Mouse (Mus musculus) bone marrow, adult 2 months (tissue): ENCODE results near the gene Heg1. TPM values are rescaled to one million over a fixed set of nuclear protein-coding genes. Genes with fewer than 3 reads are reported as not detected.

ENCODE experiments used
- H3K27ac ChIP-seq: fragments of 200-500 bp; 2 replicates; pipeline ENCODE4 v1.5.1; 2012; ENCODE audit warnings: low read depth, mild to moderate bottlenecking, control low read depth, inconsistent platforms, low read length; ENCODE audit not compliant: control insufficient read depth, poor library complexity, insufficient read depth
- H3K4me1 ChIP-seq: fragments of 200-500 bp; 2 replicates; pipeline ENCODE4 v1.6.1; 2011; ENCODE audit warnings: low read length; ENCODE audit not compliant: control insufficient read depth, insufficient read depth
- H3K4me3 ChIP-seq: fragments of 200-500 bp; replicated peaks from 2 replicates; pipeline ENCODE3; 2011; ENCODE audit warnings: mild to moderate bottlenecking, low read depth, low read length, control low read depth; ENCODE audit not compliant: control insufficient read depth
- CTCF ChIP-seq: fragments of 200-500 bp; IDR thresholded peaks from 2 replicates; pipeline ENCODE4 v1.5.1; 2011; ENCODE audit warnings: low read length, control low read depth; ENCODE audit not compliant: control insufficient read depth, insufficient read depth
- POLR2A ChIP-seq: fragments of 200-500 bp; IDR thresholded peaks from 2 replicates; pipeline ENCODE4 v1.6.1; 2011; ENCODE audit warnings: low read depth, mild to moderate bottlenecking, control low read depth, low read length, borderline replicate concordance; ENCODE audit not compliant: control insufficient read depth
- WGBS: fragments of 180-500 bp; shearing (Covaris S2); methylation state at CpG from one replicate; pipeline ENCODE4 v1.1.7; 2018; 5-methylcytosine and 5-hydroxymethylcytosine counted together
- polyA plus RNA-seq: library from polyadenylated mRNA; stranded (reverse); fragments of >200 nt; gene quantifications from 2 replicates; pipeline ENCODE4 v1.2.4, GENCODE M21; 2011; ENCODE audit warnings: low replicate concordance; ENCODE audit not compliant: missing spikeins, insufficient read depth, insufficient read length

The Heg1 gene
- polyA plus RNA-seq, 1 experiment, result 10.1 TPM

- WGBS, result 4% methylated on average over 8 of the region's 8 CpGs
- TF ChIP-seq POLR2A (no peak), CTCF (no peak)
- Histone ChIP-seq H3K4me1 (peaks cover 6% of the 10 kb centered on the region), H3K4me3 (no peak overlapping the region), H3K27ac (peak overlapping the region; percentile 80; the same call in 1 of the 2 replicates)
Measured at GRCm38 (mm10) chr16:33785092-33785704, 101.0 kb downstream of the Heg1 start.

GRCm38 (mm10) chr16:33786657-33787390 lies 102.7 kb downstream of the Heg1 start:
- 37% methylated on average over 7 of the region's 7 CpGs for WGBS
- H3K27ac ChIP-seq, result no peak overlapping the region
- peaks cover 3% of the 10 kb centered on the region for H3K4me1 ChIP-seq
- TF ChIP-seq POLR2A (no peak), CTCF (no peak)
- no peak overlapping the region for H3K4me3 ChIP-seq

- peaks cover 5% of the 10 kb centered on the region for H3K4me1 ChIP-seq
- 19% methylated on average over 10 of the region's 10 CpGs for WGBS
- peak within 1 kb of the TSS; percentile 30 for H3K27ac ChIP-seq
- TF ChIP-seq CTCF (no peak), POLR2A (no peak)
- H3K4me3 ChIP-seq, result no peak within 1 kb of the TSS
Measured at GRCm38 (mm10) chr16:33793846-33794791, 109.9 kb downstream of the Heg1 start, which contains the start of gene Muc13. TSS of gene Muc13 (plus strand) at chr16:33794037.

GRCm38 (mm10) chr16:33795106-33795505 lies 110.9 kb downstream of the Heg1 start:
- TF ChIP-seq CTCF, result no peak
- no peak for TF ChIP-seq POLR2A
- H3K4me1 ChIP-seq, result peaks cover 5% of the 10 kb centered on the region
- H3K4me3 ChIP-seq, result no peak overlapping the region
- 8% methylated on average over 4 of the region's 4 CpGs for WGBS
- H3K27ac ChIP-seq, result no peak overlapping the region

GRCm38 (mm10) chr16:33795887-33796286 lies 111.7 kb downstream of the Heg1 start:
- 11% methylated on average over 6 of the region's 6 CpGs for WGBS
- Histone ChIP-seq H3K4me1 (peaks cover 5% of the 10 kb centered on the region), H3K4me3 (no peak overlapping the region), H3K27ac (peak overlapping the region; percentile 7; the same call in 1 of the 2 replicates)
- TF ChIP-seq CTCF (no peak), POLR2A (no peak)

- no peak overlapping the region for H3K4me3 ChIP-seq
- no peak overlapping the region for H3K27ac ChIP-seq
- H3K4me1 ChIP-seq, result peaks cover 5% of the 10 kb centered on the region
- 22% methylated on average over 3 of the region's 3 CpGs for whole genome bisulfite sequencing
- TF ChIP-seq POLR2A, result no peak
- no peak for TF ChIP-seq CTCF
Measured at GRCm38 (mm10) chr16:33796756-33797155, 112.6 kb downstream of the Heg1 start.

- peaks cover 3% of the 10 kb centered on the region for H3K4me1 ChIP-seq
- H3K27ac ChIP-seq, result no peak overlapping the region
- TF ChIP-seq POLR2A, result no peak
- TF ChIP-seq CTCF, result peak; percentile 36
- H3K4me3 ChIP-seq, result no peak overlapping the region
- WGBS, result 20% methylated on average over 5 of the region's 5 CpGs
Measured at GRCm38 (mm10) chr16:33797860-33798259, 113.7 kb downstream of the Heg1 start.

GRCm38 (mm10) chr16:33810002-33810401 lies 125.8 kb downstream of the Heg1 start:
- TF ChIP-seq CTCF, result peak; percentile 53
- TF ChIP-seq POLR2A, result no peak
- Histone ChIP-seq H3K4me1 (no peaks in the 10 kb centered on the region), H3K27ac (no peak overlapping the region), H3K4me3 (no peak overlapping the region)
- WGBS, result 65% methylated on average over 3 of the region's 3 CpGs
